Mouse (Mus musculus) testis, adult 2 months (tissue): Measurements from ENCODE around the gene Mtm1. TPM values are rescaled to one million over a fixed set of nuclear protein-coding genes. Genes with fewer than 3 reads are reported as not detected.

Experiments
- H3K27ac ChIP-seq: fragments of 200-500 bp; 2 replicates; pipeline ENCODE4 v1.5.1; 2012; ENCODE audit warnings: low read depth, low read length; ENCODE audit not compliant: control insufficient read depth, insufficient read depth
- H3K27me3 ChIP-seq: fragments of 200-500 bp; 2 replicates; pipeline ENCODE4 v1.6.1; 2012; ENCODE audit warnings: mild to moderate bottlenecking, low read length, moderate library complexity; ENCODE audit not compliant: control insufficient read depth, insufficient read depth
- H3K36me3 ChIP-seq: fragments of 200-500 bp; 2 replicates; pipeline ENCODE4 v1.6.1; 2012; ENCODE audit warnings: mild to moderate bottlenecking, low read length; ENCODE audit not compliant: control insufficient read depth, insufficient read depth
- H3K4me1 ChIP-seq: fragments of 200-500 bp; 2 replicates; pipeline ENCODE4 v1.6.1; 2012; ENCODE audit warnings: low read length; ENCODE audit not compliant: control insufficient read depth, insufficient read depth
- H3K4me3 ChIP-seq: fragments of 200-500 bp; 2 replicates; pipeline ENCODE4 v1.5.1; 2012; ENCODE audit warnings: low read depth, mild to moderate bottlenecking, low read length, moderate library complexity, mixed read lengths; ENCODE audit not compliant: control insufficient read depth
- CTCF ChIP-seq: fragments of 200-500 bp; IDR thresholded peaks from 2 replicates; pipeline ENCODE4 v1.5.1; 2012; ENCODE audit warnings: low read depth, mild to moderate bottlenecking, inconsistent platforms, low read length, moderate library complexity; ENCODE audit not compliant: control insufficient read depth, insufficient read depth, insufficient replicate concordance
- POLR2A ChIP-seq: fragments of 200-500 bp; IDR thresholded peaks from 2 replicates; pipeline ENCODE4 v1.6.1; 2012; ENCODE audit warnings: low read depth, mild to moderate bottlenecking, inconsistent platforms, low read length, moderate library complexity; ENCODE audit not compliant: control insufficient read depth
- polyA plus RNA-seq: library from polyadenylated mRNA; depleted of rRNA; stranded (reverse); fragments of >200 nt; gene quantifications from 2 replicates; pipeline ENCODE4 v1.2.3, GENCODE M21; 2012

The Mtm1 gene
- polyA plus RNA-seq, 1 experiment = 3.9 TPM

DNA sequence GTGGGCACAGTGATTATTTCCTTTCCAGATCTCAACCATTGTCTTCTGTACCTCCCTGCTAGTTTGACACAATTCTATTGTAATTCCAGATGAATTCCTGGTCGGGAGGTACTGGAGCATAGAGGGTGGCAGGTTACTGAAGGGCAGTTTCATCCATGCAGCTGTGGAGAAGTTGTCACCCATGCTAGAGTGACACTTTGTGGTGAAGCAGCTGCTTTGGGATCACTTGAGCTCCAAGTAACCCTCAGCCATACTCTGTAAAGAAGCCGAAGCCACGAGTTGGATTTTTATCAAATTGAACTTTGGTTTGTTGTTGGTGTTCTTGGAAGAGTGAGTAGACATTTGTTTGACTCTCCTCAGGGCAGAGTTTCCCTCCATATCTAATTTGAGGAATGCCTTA is 17.6 kb downstream of the Mtm1 start:
- Histone ChIP-seq H3K4me1 (no peaks in the 10 kb centered on the region), H3K27me3 (no peaks in the 10 kb centered on the region), H3K27ac (no peak overlapping the region), H3K4me3 (no peak overlapping the region), H3K36me3 (no peaks in the 10 kb centered on the region)
- no peak for TF ChIP-seq CTCF
- TF ChIP-seq POLR2A = no peak

- Histone ChIP-seq H3K27me3 (no peaks in the 10 kb centered on the region), H3K4me1 (no peaks in the 10 kb centered on the region), H3K27ac (no peak overlapping the region), H3K4me3 (no peak overlapping the region), H3K36me3 (no peaks in the 10 kb centered on the region)
- TF ChIP-seq CTCF (no peak), POLR2A (no peak)
These were observed 20.3 kb downstream of the Mtm1 start for GRCm38 (mm10) chrX:71230847-71231246.

DNA sequence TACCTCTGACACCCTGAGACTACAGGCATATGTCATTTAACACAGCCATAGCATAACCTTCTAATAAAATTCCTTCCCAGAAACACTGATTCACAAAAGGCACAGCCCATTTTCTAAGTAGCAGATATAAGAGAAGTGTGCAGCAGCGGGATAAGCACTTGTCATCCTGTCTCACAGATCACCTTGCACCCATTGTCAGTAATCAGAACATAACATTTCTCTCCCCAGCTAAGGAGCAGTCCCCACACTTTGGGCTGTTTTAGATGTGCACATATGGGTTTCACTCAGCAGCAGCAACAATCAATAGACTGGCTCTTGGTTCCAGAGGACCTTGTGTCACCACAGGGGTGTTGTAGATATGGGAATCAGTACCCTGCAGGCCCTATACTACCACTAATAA is 45.9 kb downstream of the Mtm1 start:
- TF ChIP-seq CTCF (no peak), POLR2A (no peak)
- H3K36me3 ChIP-seq = no peaks in the 10 kb centered on the region
- H3K4me3 ChIP-seq = no peak overlapping the region
- no peaks in the 10 kb centered on the region for H3K27me3 ChIP-seq
- no peaks in the 10 kb centered on the region for H3K4me1 ChIP-seq
- H3K27ac ChIP-seq = no peak overlapping the region

- H3K27ac ChIP-seq = no peak overlapping the region
- no peaks in the 10 kb centered on the region for H3K4me1 ChIP-seq
- TF ChIP-seq POLR2A (no peak), CTCF (no peak)
- no peaks in the 10 kb centered on the region for H3K27me3 ChIP-seq
- H3K36me3 ChIP-seq = no peaks in the 10 kb centered on the region
- no peak overlapping the region for H3K4me3 ChIP-seq
These were observed 50.3 kb downstream of the Mtm1 start for GRCm38 (mm10) chrX:71260857-71261256.

DNA sequence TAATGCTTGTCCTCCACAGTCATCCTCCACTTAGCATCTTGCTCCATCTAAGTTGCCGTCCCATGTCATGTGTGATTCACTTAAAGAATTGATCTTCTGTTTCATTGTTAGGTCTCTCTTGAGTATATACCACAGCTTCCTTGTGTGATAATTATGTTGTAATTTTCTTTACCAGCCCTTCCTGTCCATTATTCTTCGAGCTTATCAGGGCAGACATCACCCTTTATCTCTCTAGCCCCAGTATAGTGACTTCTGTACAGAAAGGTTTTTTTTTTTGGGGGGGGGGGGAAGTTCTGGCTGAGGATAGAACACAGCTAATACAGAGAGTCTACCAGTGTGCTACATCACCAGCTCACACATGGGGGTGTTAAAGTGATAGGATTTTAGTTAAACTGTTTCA is 53.7 kb downstream of the Mtm1 start:
- H3K36me3 ChIP-seq = no peaks in the 10 kb centered on the region
- H3K27me3 ChIP-seq = no peaks in the 10 kb centered on the region
- H3K4me3 ChIP-seq = no peak overlapping the region
- TF ChIP-seq CTCF (no peak), POLR2A (no peak)
- no peak overlapping the region for H3K27ac ChIP-seq
- no peaks in the 10 kb centered on the region for H3K4me1 ChIP-seq

DNA sequence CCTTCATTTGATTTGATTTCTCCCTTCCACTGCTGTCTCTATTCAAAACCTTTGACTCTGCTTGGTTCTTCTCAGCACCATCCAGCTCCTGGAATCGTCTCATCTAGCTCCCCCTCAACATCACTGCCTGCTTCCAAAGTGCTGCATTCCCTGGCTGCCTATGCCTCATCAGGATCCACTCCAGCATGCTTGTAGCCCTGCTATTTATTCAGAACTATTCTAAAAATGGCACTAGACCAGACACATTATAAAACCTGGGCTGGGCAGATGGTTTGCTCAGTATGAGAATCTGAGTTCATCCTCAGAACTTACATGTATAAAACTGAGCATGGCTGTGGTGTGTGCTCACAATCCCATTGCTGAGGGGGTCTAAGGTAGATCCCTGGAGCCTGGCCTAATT is 58.4 kb downstream of the Mtm1 start:
- Histone ChIP-seq H3K4me1 (no peaks in the 10 kb centered on the region), H3K4me3 (no peak overlapping the region)
- TF ChIP-seq POLR2A (no peak), CTCF (no peak)

GRCm38 (mm10) chrX:71274150-71274549 is 63.6 kb downstream of the Mtm1 start:
- no peak for TF ChIP-seq CTCF
- no peak for TF ChIP-seq POLR2A
- Histone ChIP-seq H3K4me3 (no peak overlapping the region), H3K4me1 (no peaks in the 10 kb centered on the region), H3K36me3 (no peaks in the 10 kb centered on the region), H3K27me3 (no peaks in the 10 kb centered on the region), H3K27ac (no peak overlapping the region)

More for the DNA sequence above, 58.4 kb downstream of the Mtm1 start:
- Histone ChIP-seq H3K27ac (no peak overlapping the region), H3K36me3 (no peaks in the 10 kb centered on the region), H3K27me3 (no peaks in the 10 kb centered on the region)

DNA sequence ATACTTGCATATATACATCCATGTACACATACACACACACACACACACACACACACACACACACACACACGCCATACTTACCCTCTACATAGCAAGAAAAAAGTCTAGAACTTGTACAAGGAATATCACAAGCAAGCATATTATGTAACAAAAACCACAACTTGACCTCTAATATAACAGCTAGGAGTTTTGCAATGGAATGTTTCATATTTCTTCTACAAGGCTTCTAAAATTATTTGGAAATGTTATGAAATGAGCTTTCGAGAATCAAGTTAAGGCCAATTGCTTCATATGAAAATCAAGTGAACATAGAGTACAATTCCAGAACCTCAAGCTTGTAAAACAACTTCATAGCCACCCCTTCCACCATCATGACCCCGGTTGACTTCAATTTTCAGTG is 74.9 kb downstream of the Mtm1 start:
- H3K27me3 ChIP-seq = no peaks in the 10 kb centered on the region
- no peaks in the 10 kb centered on the region for H3K4me1 ChIP-seq
- H3K36me3 ChIP-seq = no peaks in the 10 kb centered on the region
- H3K4me3 ChIP-seq = no peak overlapping the region
- TF ChIP-seq POLR2A = no peak
- no peak for TF ChIP-seq CTCF
- H3K27ac ChIP-seq = no peak overlapping the region
